Mouse (Mus musculus) CH12.LX (cell line): ENCODE results near the gene H2-Q2. TPM values are rescaled to one million over a fixed set of nuclear protein-coding genes. Genes with fewer than 3 reads are reported as not detected.
"Not testable (repeated sequence)": the region's sequence is repeated elsewhere in the genome, so short reads cannot be mapped to it uniquely, and the experiment has no call there.

Experiments used
- DNase-seq: peaks from one replicate; pipeline ENCODE4 v3.0.0-alpha.2; 2013; ENCODE audit errors: extremely low read depth
- H3K27ac ChIP-seq: 2 replicates; pipeline ENCODE4 v1.5.1; 2012; ENCODE audit warnings: low read depth, mild to moderate bottlenecking, control low read depth, moderate library complexity; ENCODE audit not compliant: insufficient read depth
- H3K27me3 ChIP-seq: replicated peaks from 2 replicates; pipeline ENCODE3; 2012; ENCODE audit warnings: inconsistent platforms
- H3K36me3 ChIP-seq, 2 experiments: replicated peaks in 1 of 2; 2 replicates each; pipeline versions ENCODE3 to v1.6.1; 2012; ENCODE audit warnings: inconsistent platforms in 1 of 2, low read length in 1 of 2, mild to moderate bottlenecking in 1 of 2, mixed read lengths in 1 of 2, moderate library complexity in 1 of 2; ENCODE audit not compliant: control insufficient read depth in 1 of 2, insufficient read depth in 1 of 2
- H3K4me1 ChIP-seq, 2 experiments: 2 replicates each; pipeline ENCODE4 v1.6.1; 2012; ENCODE audit warnings: inconsistent platforms in 1 of 2, moderate library complexity in 1 of 2; ENCODE audit not compliant: insufficient read depth in 2 of 2, control insufficient read depth in 1 of 2
- H3K4me2 ChIP-seq: 2 replicates; pipeline ENCODE4 v1.6.1; 2012; ENCODE audit warnings: low read depth, mild to moderate bottlenecking, control low read depth; ENCODE audit not compliant: poor library complexity, insufficient read depth, severe bottlenecking
- H3K4me3 ChIP-seq, 3 experiments: fragments of 150-350 bp in 1 of 3; sonication (generic) in 1 of 3; replicated peaks in 1 of 3; 2 replicates each; pipeline versions ENCODE3 to v1.5.1; 2011 to 2012; ENCODE audit warnings: low read depth in 2 of 3, low read length in 2 of 3, mild to moderate bottlenecking in 2 of 3, moderate library complexity in 2 of 3, control low read depth in 1 of 3, improper control_type of control experiment in 1 of 3, inconsistent platforms in 1 of 3, mixed read lengths in 1 of 3; ENCODE audit not compliant: poor library complexity in 1 of 3
- H3K79me2 ChIP-seq: replicated peaks from 2 replicates; pipeline ENCODE4 v1.6.1; 2012; ENCODE audit warnings: mild to moderate bottlenecking, moderate library complexity; ENCODE audit not compliant: control insufficient read depth, poor library complexity, insufficient read depth, severe bottlenecking; ENCODE audit errors: extremely low read depth
- H3K9ac ChIP-seq: 2 replicates; pipeline ENCODE4 v1.6.1; 2012; ENCODE audit warnings: low read depth, mild to moderate bottlenecking, control low read depth, moderate library complexity; ENCODE audit not compliant: insufficient read depth
- H3K9me3 ChIP-seq: replicated peaks from 2 replicates; pipeline ENCODE3; 2012; ENCODE audit warnings: low read length, inconsistent platforms, mixed read lengths
- CTCF ChIP-seq, 2 experiments: IDR thresholded peaks in 1 of 2; conservative IDR thresholded peaks in 1 of 2; 2 replicates each; pipeline ENCODE4 v1.5.1; 2011 to 2012; ENCODE audit warnings: low read depth in 2 of 2, low read length in 2 of 2, improper control_type of control experiment in 1 of 2, inconsistent platforms in 1 of 2, mild to moderate bottlenecking in 1 of 2, moderate library complexity in 1 of 2
- E2F4 ChIP-seq: IDR thresholded peaks from 2 replicates; pipeline ENCODE4 v1.6.1; 2011; ENCODE audit warnings: low read depth, low read length, improper control_type of control experiment; ENCODE audit not compliant: insufficient replicate concordance
- EP300 ChIP-seq: IDR thresholded peaks from 2 replicates; pipeline ENCODE4 v1.6.1; 2011; ENCODE audit warnings: low read length, improper control_type of control experiment
- JUND ChIP-seq: conservative IDR thresholded peaks from 2 replicates; pipeline ENCODE4 v1.6.1; 2011; ENCODE audit warnings: low read depth, low read length, improper control_type of control experiment
- KAT2A ChIP-seq: IDR thresholded peaks from 2 replicates; pipeline ENCODE4 v1.6.1; 2012; ENCODE audit warnings: low read length, improper control_type of control experiment, inconsistent platforms; ENCODE audit not compliant: insufficient replicate concordance
- MAFK ChIP-seq: IDR thresholded peaks from 2 replicates; pipeline ENCODE4 v1.6.1; 2011; ENCODE audit warnings: low read length, improper control_type of control experiment; ENCODE audit not compliant: insufficient replicate concordance
- MAX ChIP-seq: IDR thresholded peaks from 2 replicates; pipeline ENCODE4 v1.6.1; 2011; ENCODE audit warnings: low read length, improper control_type of control experiment
- MEF2A ChIP-seq: IDR thresholded peaks from 2 replicates; pipeline ENCODE4 v1.6.1; 2014; ENCODE audit warnings: low read depth, mild to moderate bottlenecking, inconsistent platforms, low read length, improper control_type of control experiment, borderline replicate concordance
- MXI1 ChIP-seq: IDR thresholded peaks from 2 replicates; pipeline ENCODE4 v1.6.1; 2011; ENCODE audit warnings: mild to moderate bottlenecking, low read depth, low read length, improper control_type of control experiment
- MYC ChIP-seq: IDR thresholded peaks from 2 replicates; pipeline ENCODE4 v1.6.1; 2011; ENCODE audit warnings: low read depth, mild to moderate bottlenecking, improper control_type of control experiment, low read length
- NRF1 ChIP-seq: IDR thresholded peaks from 2 replicates; pipeline ENCODE4 v1.6.1; 2014; ENCODE audit warnings: low read depth, mild to moderate bottlenecking, inconsistent platforms, low read length, improper control_type of control experiment, moderate library complexity
- PAX5 ChIP-seq: IDR thresholded peaks from 2 replicates; pipeline ENCODE4 v1.6.1; 2012; ENCODE audit warnings: low read length, inconsistent platforms, mixed read lengths
- POLR2A ChIP-seq: IDR thresholded peaks from 2 replicates; pipeline ENCODE4 v1.6.1; 2011; ENCODE audit warnings: low read depth, mild to moderate bottlenecking, improper control_type of control experiment, low read length
- POLR2AphosphoS2 ChIP-seq: IDR thresholded peaks from 2 replicates; pipeline ENCODE4 v1.6.1; 2011; ENCODE audit warnings: low read depth, low read length, improper control_type of control experiment
- RAD21 ChIP-seq: IDR thresholded peaks from 2 replicates; pipeline ENCODE4 v1.6.1; 2011; ENCODE audit warnings: low read depth, mild to moderate bottlenecking, low read length, improper control_type of control experiment, moderate library complexity
- SMC3 ChIP-seq: IDR thresholded peaks from 2 replicates; pipeline ENCODE4 v1.6.1; 2011; ENCODE audit warnings: low read depth, low read length, improper control_type of control experiment
- TCF12 ChIP-seq: IDR thresholded peaks from 2 replicates; pipeline ENCODE4 v1.6.1; 2014; ENCODE audit warnings: low read depth, mild to moderate bottlenecking, inconsistent platforms, low read length, improper control_type of control experiment
- UBTF ChIP-seq: IDR thresholded peaks from 2 replicates; pipeline ENCODE4 v1.6.1; 2012; ENCODE audit warnings: low read depth, mild to moderate bottlenecking, inconsistent platforms, low read length, improper control_type of control experiment, moderate library complexity
- USF1 ChIP-seq: IDR thresholded peaks from 2 replicates; pipeline ENCODE4 v1.6.1; 2014; ENCODE audit warnings: low read depth, mild to moderate bottlenecking, inconsistent platforms, low read length, improper control_type of control experiment
- ZC3H11A ChIP-seq: IDR thresholded peaks from 2 replicates; pipeline ENCODE4 v1.6.1; 2012; ENCODE audit warnings: low read depth, mild to moderate bottlenecking, inconsistent platforms, low read length, improper control_type of control experiment
- ZKSCAN1 ChIP-seq: IDR thresholded peaks from 2 replicates; pipeline ENCODE4 v1.6.1; 2012; ENCODE audit warnings: low read depth, inconsistent platforms, low read length, improper control_type of control experiment, borderline replicate concordance
- ZNF384 ChIP-seq: IDR thresholded peaks from 2 replicates; pipeline ENCODE4 v1.6.1; 2012; ENCODE audit warnings: low read depth, low read length, improper control_type of control experiment, inconsistent platforms
- dilution Hi-C: fragments of 300-500 bp; cut with MboI; formaldehyde crosslinking; loops from 2 replicates; pipeline ENCODE4 v1.14.3; 2020; ENCODE audit warnings: low sequenced_read_pairs; ENCODE audit not compliant: extremely low pct_unique_long_range_greater_than_20kb, extremely low pct_ligation_motif_present
- in situ Hi-C: fragments of 300-500 bp; cut with MboI; formaldehyde crosslinking; loops from 3 replicates; pipeline ENCODE4 v1.14.3; 2019; ENCODE audit warnings: low sequenced_read_pairs, low pct_ligation_motif_present, low pct_unique_long_range_greater_than_20kb, mixed read lengths
- polyA plus RNA-seq: library from polyadenylated mRNA; unstranded; fragments of >175 nt; gene quantifications from 2 replicates; pipeline ENCODE4 v1.2.1, GENCODE M21; 2012; ENCODE audit warnings: low read depth; ENCODE audit not compliant: insufficient read length
- total RNA-seq, 2 experiments: library from RNA; depleted of rRNA; stranded (reverse); fragments of 300-350 nt in 1 of 2; fragments of >200 nt in 1 of 2; gene quantifications; 2 replicates each; pipeline ENCODE4 v1.2.3; 2012 to 2014

The H2-Q2 gene
- 0.25 and 0.47 TPM in 2 replicates for total RNA-seq (2012; rRNA removed)
- total RNA-seq (2014; rRNA removed), result not detected in 2 replicates
- polyA plus RNA-seq, result 15.1 and 21.6 TPM in 2 replicates

- no peaks in the 10 kb centered on the region for H3K4me1 ChIP-seq
- H3K36me3 ChIP-seq, result no peaks in the 10 kb centered on the region
- DNase-seq, result no peak
- H3K27me3 ChIP-seq, result no peaks in the 10 kb centered on the region
- H3K79me2 ChIP-seq, result no peaks in the 10 kb centered on the region
- H3K4me3 ChIP-seq, result no peak within 1 kb of the TSS
- no peak within 1 kb of the TSS for H3K27ac ChIP-seq
- no peak for TF ChIP-seq ZKSCAN1
- no peak for TF ChIP-seq E2F4
- no peak for TF ChIP-seq KAT2A
- no peak for TF ChIP-seq UBTF
- TF ChIP-seq MAFK, result no peak
- no peak for TF ChIP-seq EP300
- TF ChIP-seq POLR2AphosphoS2, result no peak
- no peak for TF ChIP-seq PAX5
- TF ChIP-seq ZNF384, result no peak
- TF ChIP-seq JUND, result no peak
- TF ChIP-seq CTCF (conservative IDR thresholded peaks at IDR 0.05 in 1 of 2, IDR thresholded peaks at IDR 0.05 in 1 of 2; ENCODE audit: low read depth in 2 of 2, low read length in 2 of 2), result no peak
- TF ChIP-seq MYC, result no peak
- TF ChIP-seq MXI1, result no peak
- no peak for TF ChIP-seq POLR2A
- no peak for TF ChIP-seq MEF2A
- no peak for TF ChIP-seq NRF1
- TF ChIP-seq ZC3H11A, result no peak
- no peak for TF ChIP-seq TCF12
- TF ChIP-seq USF1, result no peak
- TF ChIP-seq MAX, result no peak
- in situ Hi-C loops, result no loop called here
- H3K4me2 ChIP-seq, result no peak within 1 kb of the TSS
- dilution Hi-C loops, result no loop called here
- no peaks in the 10 kb centered on the region for H3K9me3 ChIP-seq
- no peak within 1 kb of the TSS for H3K9ac ChIP-seq
These were observed at the start of gene H2-Q2 for GRCm38 (mm10) chr17:35342071-35342671. TSS of gene H2-Q2 (plus strand) at chr17:35342242.

GRCm38 (mm10) chr17:35295796-35296195, 46.2 kb upstream of the H2-Q2 start:
- Histone ChIP-seq H3K9me3 (peaks cover 15% of the 10 kb centered on the region), H3K27me3 (peaks cover 25% of the 10 kb centered on the region)
- H3K79me2 ChIP-seq, dilution Hi-C loops, H3K27ac ChIP-seq, H3K36me3 ChIP-seq, H3K4me2 ChIP-seq, H3K4me1 ChIP-seq, H3K4me3 ChIP-seq, in situ Hi-C loops, H3K9ac ChIP-seq: not testable (repeated sequence)
- TF ChIP-seq RAD21 (peak; percentile 56), CTCF (conservative IDR thresholded peaks at IDR 0.05 in 1 of 2, IDR thresholded peaks at IDR 0.05 in 1 of 2; ENCODE audit: low read depth in 2 of 2, low read length in 2 of 2) (peak; percentile 73 to 99), SMC3 (peak; percentile 63)
- DNase-seq, result peak; percentile 88
